Mouse (Mus musculus): ENCODE measurements at regions not wholly inside any gene's neighbourhood (a gene's known extent, or its start where the extent isn't known, plus 50 kb on each side); places are given as distances from the start of the nearest gene placed in this dataset.

GRCm38 (mm10) chr3:40123558-40124236 is 407.4 kb upstream of the Intu start:
- DNase-seq (ENCODE audit: extremely low read depth): no peak
- H3K27ac ChIP-seq (ENCODE audit: insufficient read depth, low read depth): no peak overlapping the region
- no peak overlapping the region for H3K4me3 ChIP-seq (replicated peaks in 1 of 3; ENCODE audit: low read depth in 2 of 3, low read length in 2 of 3, poor library complexity in 1 of 3)
- in situ Hi-C loops (cut with MboI; ENCODE audit: low pct_ligation_motif_present, low pct_unique_long_range_greater_than_20kb, low sequenced_read_pairs): no loop called here
- H3K4me2 ChIP-seq (ENCODE audit: insufficient read depth, low read depth, poor library complexity, severe bottlenecking): no peak overlapping the region
- H3K9ac ChIP-seq (ENCODE audit: insufficient read depth, low read depth): no peak overlapping the region
- H3K36me3 ChIP-seq (replicated peaks in 1 of 2; ENCODE audit: control insufficient read depth in 1 of 2, insufficient read depth in 1 of 2, low read length in 1 of 2): no peaks in the 10 kb centered on the region
- TF ChIP-seq KAT2A (IDR thresholded peaks at IDR 0.05; ENCODE audit: insufficient replicate concordance, low read length): no peak
- no peak for TF ChIP-seq ZC3H11A (IDR thresholded peaks at IDR 0.05; ENCODE audit: low read depth, low read length)
- no peak for TF ChIP-seq TCF12 (IDR thresholded peaks at IDR 0.05; ENCODE audit: low read depth, low read length)
- no peak for TF ChIP-seq RAD21 (IDR thresholded peaks at IDR 0.05; ENCODE audit: low read depth, low read length)
- no peak for TF ChIP-seq ELF1 (IDR thresholded peaks at IDR 0.05; ENCODE audit: low read depth, low read length)
- TF ChIP-seq MAFK (IDR thresholded peaks at IDR 0.05; ENCODE audit: insufficient replicate concordance, low read length): no peak
- no peak for TF ChIP-seq CHD1 (IDR thresholded peaks at IDR 0.05; ENCODE audit: low read depth, low read length)
- no peaks in the 10 kb centered on the region for H3K79me2 ChIP-seq (replicated peaks; ENCODE audit: control insufficient read depth, extremely low read depth, insufficient read depth, poor library complexity, severe bottlenecking)
- H3K27me3 ChIP-seq (replicated peaks): no peaks in the 10 kb centered on the region
- H3K4me1 ChIP-seq (ENCODE audit: control insufficient read depth in 1 of 2, insufficient read depth in 2 of 2): peaks cover 30 to 46% of the 10 kb centered on the region in 2 experiments
- H3K9me3 ChIP-seq (replicated peaks; ENCODE audit: low read length): no peaks in the 10 kb centered on the region
- dilution Hi-C loops (cut with MboI; ENCODE audit: extremely low pct_ligation_motif_present, extremely low pct_unique_long_range_greater_than_20kb, low sequenced_read_pairs): no loop called here

- Histone ChIP-seq H3K4me2 (ENCODE audit: insufficient read depth, low read depth, poor library complexity, severe bottlenecking) (peak overlapping the region; percentile 16), H3K9me3 (replicated peaks; ENCODE audit: low read length) (no peaks in the 10 kb centered on the region), H3K27ac (ENCODE audit: insufficient read depth, low read depth) (no peak overlapping the region), H3K9ac (ENCODE audit: insufficient read depth, low read depth) (no peak overlapping the region), H3K79me2 (replicated peaks; ENCODE audit: control insufficient read depth, extremely low read depth, insufficient read depth, poor library complexity, severe bottlenecking) (no peaks in the 10 kb centered on the region), H3K36me3 (replicated peaks in 1 of 2; ENCODE audit: control insufficient read depth in 1 of 2, insufficient read depth in 1 of 2, low read length in 1 of 2) (no peaks in the 10 kb centered on the region), H3K4me3 (replicated peaks in 1 of 3; ENCODE audit: low read depth in 2 of 3, low read length in 2 of 3, poor library complexity in 1 of 3) (no peak overlapping the region), H3K4me1 (ENCODE audit: control insufficient read depth in 1 of 2, insufficient read depth in 2 of 2) (peaks cover 23 to 29% of the 10 kb centered on the region in 2 experiments; a peak in 3 of 4 replicates), H3K27me3 (replicated peaks) (no peaks in the 10 kb centered on the region)
- peak; percentile 62 for DNase-seq (ENCODE audit: extremely low read depth)
- in situ Hi-C loops (cut with MboI; ENCODE audit: low pct_ligation_motif_present, low pct_unique_long_range_greater_than_20kb, low sequenced_read_pairs): no loop called here
- dilution Hi-C loops (cut with MboI; ENCODE audit: extremely low pct_ligation_motif_present, extremely low pct_unique_long_range_greater_than_20kb, low sequenced_read_pairs): no loop called here
- TF ChIP-seq KAT2A (IDR thresholded peaks at IDR 0.05; ENCODE audit: insufficient replicate concordance, low read length) (no peak), JUND (conservative IDR thresholded peaks at IDR 0.05; ENCODE audit: low read depth, low read length) (peak; percentile 96), UBTF (IDR thresholded peaks at IDR 0.05; ENCODE audit: low read depth, low read length) (no peak), NELFE (IDR thresholded peaks at IDR 0.05; ENCODE audit: low read depth, low read length) (no peak), MXI1 (IDR thresholded peaks at IDR 0.05; ENCODE audit: low read depth, low read length) (no peak), TCF12 (IDR thresholded peaks at IDR 0.05; ENCODE audit: low read depth, low read length) (peak; percentile 44; the same call in 1 of the 2 replicates), USF1 (IDR thresholded peaks at IDR 0.05; ENCODE audit: low read depth, low read length) (no peak), EP300 (IDR thresholded peaks at IDR 0.05; ENCODE audit: low read length) (peak; percentile 99), IRF4 (IDR thresholded peaks at IDR 0.05; ENCODE audit: low read depth, low read length) (peak; percentile 99), BHLHE40 (IDR thresholded peaks at IDR 0.05; ENCODE audit: low read depth, low read length) (peak; percentile 68), POLR2AphosphoS2 (IDR thresholded peaks at IDR 0.05; ENCODE audit: low read depth, low read length) (no peak), JUN (IDR thresholded peaks at IDR 0.05; ENCODE audit: insufficient read depth, low read depth, low read length) (peak; percentile 97), CTCF (conservative IDR thresholded peaks at IDR 0.05 in 1 of 2, IDR thresholded peaks at IDR 0.05 in 1 of 2; ENCODE audit: low read depth in 2 of 2, low read length in 2 of 2) (no peak), USF2 (conservative IDR thresholded peaks at IDR 0.05; ENCODE audit: low read depth, low read length) (no peak), RAD21 (IDR thresholded peaks at IDR 0.05; ENCODE audit: low read depth, low read length) (no peak; the same call in none of the 2 replicates), ZNF384 (IDR thresholded peaks at IDR 0.05; ENCODE audit: low read depth, low read length) (no peak), ZMIZ1 (IDR thresholded peaks at IDR 0.05; ENCODE audit: low read depth, low read length) (no peak), CHD1 (IDR thresholded peaks at IDR 0.05; ENCODE audit: low read depth, low read length) (no peak), ZC3H11A (IDR thresholded peaks at IDR 0.05; ENCODE audit: low read depth, low read length) (no peak), CHD2 (IDR thresholded peaks at IDR 0.05; ENCODE audit: low read length) (peak; percentile 72), MEF2A (IDR thresholded peaks at IDR 0.05; ENCODE audit: borderline replicate concordance, low read depth, low read length) (peak; percentile 99), TBP (conservative IDR thresholded peaks at IDR 0.05; ENCODE audit: low read depth, low read length) (no peak), ETS1 (conservative IDR thresholded peaks at IDR 0.05; ENCODE audit: low read depth, low read length) (peak; percentile 71), SMC3 (IDR thresholded peaks at IDR 0.05; ENCODE audit: low read depth, low read length) (no peak), ELF1 (IDR thresholded peaks at IDR 0.05; ENCODE audit: low read depth, low read length) (peak; percentile 25; the same call in 1 of the 2 replicates), PAX5 (IDR thresholded peaks at IDR 0.05; ENCODE audit: low read length) (no peak), MAFK (IDR thresholded peaks at IDR 0.05; ENCODE audit: insufficient replicate concordance, low read length) (peak; percentile 33; the same call in 1 of the 2 replicates), ZKSCAN1 (IDR thresholded peaks at IDR 0.05; ENCODE audit: borderline replicate concordance, low read depth, low read length) (no peak), MAX (IDR thresholded peaks at IDR 0.05; ENCODE audit: low read length) (peak; percentile 41; the same call in 1 of the 2 replicates), RCOR1 (conservative IDR thresholded peaks at IDR 0.05; ENCODE audit: low read depth, low read length) (peak; percentile 90; the same call in 1 of the 2 replicates)
Measured at GRCm38 (mm10) chr3:40126903-40127302, 404.2 kb upstream of the Intu start.
